Mouse (Mus musculus): ENCODE data around the gene Cmpk1. TPM values are rescaled to one million over a fixed set of nuclear protein-coding genes. Genes with fewer than 3 reads are reported as not detected.

The Cmpk1 gene
- 218 and 229 TPM in 2 replicates for polyA plus RNA-seq (2015; fragmentation: Nextera tagmentation; extraction: Ambion mirVana)

GRCm38 (mm10) chr4:114986591-114987432 lies at the start of gene Cmpk1:
TSS of gene Cmpk1 (minus strand) at chr4:114987241.
- Histone ChIP-seq H3K27me3 (ENCODE audit: control insufficient read depth, insufficient read depth, low read depth, low read length) (no peaks in the 10 kb centered on the region), H3K9ac (ENCODE audit: low read depth, low read length) (peak within 1 kb of the TSS; percentile 98), H3K27ac (ENCODE audit: low read length) (peak within 1 kb of the TSS; percentile 100), H3K4me3 (ENCODE audit: low read depth, low read length) (peak within 1 kb of the TSS; percentile 87), H3K4me2 (ENCODE audit: low read length) (peak within 1 kb of the TSS; percentile 88), H3K9me3 (replicated peaks; ENCODE audit: control insufficient read depth, low read length, poor library complexity, severe bottlenecking) (no peaks in the 10 kb centered on the region), H3K36me3 (ENCODE audit: control insufficient read depth, insufficient read depth, low read length) (no peaks in the 10 kb centered on the region), H3K4me1 (ENCODE audit: control insufficient read depth, insufficient read depth, low read length) (peaks cover 24% of the 10 kb centered on the region)
- ATAC-seq = peak; percentile 97
- WGBS = under 1% methylated on average over 65 of the region's 93 CpGs

GRCm38 (mm10) chr4:115035043-115035442 lies 48.0 kb upstream of the Cmpk1 start:
- no peak for ATAC-seq
- H3K27ac ChIP-seq (ENCODE audit: low read length) = no peak overlapping the region
- H3K9me3 ChIP-seq (replicated peaks; ENCODE audit: control insufficient read depth, low read length, poor library complexity, severe bottlenecking) = no peaks in the 10 kb centered on the region
- no peak overlapping the region for H3K9ac ChIP-seq (ENCODE audit: low read depth, low read length)
- WGBS = 74% methylated on average over 6 of the region's 6 CpGs
- no peaks in the 10 kb centered on the region for H3K4me1 ChIP-seq (ENCODE audit: control insufficient read depth, insufficient read depth, low read length)
- no peaks in the 10 kb centered on the region for H3K36me3 ChIP-seq (ENCODE audit: control insufficient read depth, insufficient read depth, low read length)
- no peak overlapping the region for H3K4me3 ChIP-seq (ENCODE audit: low read depth, low read length)
- H3K27me3 ChIP-seq (ENCODE audit: control insufficient read depth, insufficient read depth, low read depth, low read length) = no peaks in the 10 kb centered on the region
- H3K4me2 ChIP-seq (ENCODE audit: low read length) = no peak overlapping the region

- Histone ChIP-seq H3K4me1 (ENCODE audit: control insufficient read depth, insufficient read depth, low read length) (no peaks in the 10 kb centered on the region), H3K27ac (ENCODE audit: low read length) (no peak overlapping the region), H3K4me2 (ENCODE audit: low read length) (no peak overlapping the region), H3K9ac (ENCODE audit: low read depth, low read length) (no peak overlapping the region), H3K9me3 (replicated peaks; ENCODE audit: control insufficient read depth, low read length, poor library complexity, severe bottlenecking) (no peaks in the 10 kb centered on the region), H3K4me3 (ENCODE audit: low read depth, low read length) (no peak overlapping the region), H3K36me3 (ENCODE audit: control insufficient read depth, insufficient read depth, low read length) (no peaks in the 10 kb centered on the region), H3K27me3 (ENCODE audit: control insufficient read depth, insufficient read depth, low read depth, low read length) (no peaks in the 10 kb centered on the region)
- no peak for ATAC-seq
- 92% methylated on average over 3 of the region's 3 CpGs for WGBS
These were observed 33.0 kb upstream of the Cmpk1 start for GRCm38 (mm10) chr4:115019997-115020396.

GRCm38 (mm10) chr4:115014276-115014675 lies 27.2 kb upstream of the Cmpk1 start:
- WGBS = 94% methylated on average over 3 of the region's 3 CpGs

GRCm38 (mm10) chr4:115000429-115000795 lies 13.4 kb upstream of the Cmpk1 start:
- peak overlapping the region; percentile 59 for H3K9ac ChIP-seq (ENCODE audit: low read depth, low read length)
- H3K27ac ChIP-seq (ENCODE audit: low read length) = no peak overlapping the region
- no peaks in the 10 kb centered on the region for H3K27me3 ChIP-seq (ENCODE audit: control insufficient read depth, insufficient read depth, low read depth, low read length)
- WGBS = 2% methylated on average over 8 of the region's 8 CpGs
- peaks cover 5% of the 10 kb centered on the region; the same call in 1 of the 2 replicates for H3K4me1 ChIP-seq (ENCODE audit: control insufficient read depth, insufficient read depth, low read length)
- peak overlapping the region; percentile 59 for H3K4me3 ChIP-seq (ENCODE audit: low read depth, low read length)
- no peaks in the 10 kb centered on the region for H3K9me3 ChIP-seq (replicated peaks; ENCODE audit: control insufficient read depth, low read length, poor library complexity, severe bottlenecking)
- H3K36me3 ChIP-seq (ENCODE audit: control insufficient read depth, insufficient read depth, low read length) = no peaks in the 10 kb centered on the region
- H3K4me2 ChIP-seq (ENCODE audit: low read length) = peak overlapping the region; percentile 85
- peak; percentile 39; the same call in 1 of the 2 replicates for ATAC-seq

More at GRCm38 (mm10) chr4:115014276-115014675, 27.2 kb upstream of the Cmpk1 start:
- no peak overlapping the region for H3K4me3 ChIP-seq (ENCODE audit: low read depth, low read length)
- no peaks in the 10 kb centered on the region for H3K36me3 ChIP-seq (ENCODE audit: control insufficient read depth, insufficient read depth, low read length)
- no peaks in the 10 kb centered on the region for H3K4me1 ChIP-seq (ENCODE audit: control insufficient read depth, insufficient read depth, low read length)
- H3K4me2 ChIP-seq (ENCODE audit: low read length) = no peak overlapping the region
- no peak overlapping the region for H3K27ac ChIP-seq (ENCODE audit: low read length)
- H3K9me3 ChIP-seq (replicated peaks; ENCODE audit: control insufficient read depth, low read length, poor library complexity, severe bottlenecking) = no peaks in the 10 kb centered on the region
- no peak for ATAC-seq
- no peaks in the 10 kb centered on the region for H3K27me3 ChIP-seq (ENCODE audit: control insufficient read depth, insufficient read depth, low read depth, low read length)
- no peak overlapping the region for H3K9ac ChIP-seq (ENCODE audit: low read depth, low read length)

- Histone ChIP-seq H3K4me1 (ENCODE audit: control insufficient read depth, insufficient read depth, low read length) (peaks cover 5% of the 10 kb centered on the region; the same call in 1 of the 2 replicates), H3K27ac (ENCODE audit: low read length) (peak within 1 kb of the TSS; percentile 82), H3K4me2 (ENCODE audit: low read length) (peak within 1 kb of the TSS; percentile 85), H3K4me3 (ENCODE audit: low read depth, low read length) (peak within 1 kb of the TSS; percentile 59), H3K36me3 (ENCODE audit: control insufficient read depth, insufficient read depth, low read length) (no peaks in the 10 kb centered on the region), H3K9me3 (replicated peaks; ENCODE audit: control insufficient read depth, low read length, poor library complexity, severe bottlenecking) (no peaks in the 10 kb centered on the region), H3K9ac (ENCODE audit: low read depth, low read length) (peak within 1 kb of the TSS; percentile 74), H3K27me3 (ENCODE audit: control insufficient read depth, insufficient read depth, low read depth, low read length) (no peaks in the 10 kb centered on the region)
- WGBS = under 1% methylated on average over 52 of the region's 52 CpGs
- ATAC-seq = peak; percentile 100
These were observed 12.9 kb upstream of the Cmpk1 start, which contains the start of gene Stil for GRCm38 (mm10) chr4:114999773-115000428. TSS of gene Stil (plus strand) at chr4:115000159.

- WGBS = 8% methylated on average over 9 of the region's 9 CpGs
- ATAC-seq = no peak
- no peaks in the 10 kb centered on the region for H3K27me3 ChIP-seq (ENCODE audit: control insufficient read depth, insufficient read depth, low read depth, low read length)
- H3K9ac ChIP-seq (ENCODE audit: low read depth, low read length) = peak overlapping the region; percentile 74
- H3K36me3 ChIP-seq (ENCODE audit: control insufficient read depth, insufficient read depth, low read length) = no peaks in the 10 kb centered on the region
- H3K4me1 ChIP-seq (ENCODE audit: control insufficient read depth, insufficient read depth, low read length) = peaks cover 5% of the 10 kb centered on the region; the same call in 1 of the 2 replicates
- peak overlapping the region; percentile 54 for H3K4me2 ChIP-seq (ENCODE audit: low read length)
- peak overlapping the region; percentile 82 for H3K27ac ChIP-seq (ENCODE audit: low read length)
- H3K9me3 ChIP-seq (replicated peaks; ENCODE audit: control insufficient read depth, low read length, poor library complexity, severe bottlenecking) = no peaks in the 10 kb centered on the region
- H3K4me3 ChIP-seq (ENCODE audit: low read depth, low read length) = peak overlapping the region; percentile 59
These were observed 12.4 kb upstream of the Cmpk1 start for GRCm38 (mm10) chr4:114999445-114999772.

GRCm38 (mm10) chr4:114997051-114997450 lies 10.0 kb upstream of the Cmpk1 start:
- ATAC-seq = no peak
- H3K9me3 ChIP-seq (replicated peaks; ENCODE audit: control insufficient read depth, low read length, poor library complexity, severe bottlenecking) = no peaks in the 10 kb centered on the region
- H3K36me3 ChIP-seq (ENCODE audit: control insufficient read depth, insufficient read depth, low read length) = no peaks in the 10 kb centered on the region
- H3K4me3 ChIP-seq (ENCODE audit: low read depth, low read length) = no peak overlapping the region
- no peak overlapping the region for H3K27ac ChIP-seq (ENCODE audit: low read length)
- H3K9ac ChIP-seq (ENCODE audit: low read depth, low read length) = no peak overlapping the region
- H3K27me3 ChIP-seq (ENCODE audit: control insufficient read depth, insufficient read depth, low read depth, low read length) = peaks cover 4% of the 10 kb centered on the region; the same call in 1 of the 2 replicates
- no peak overlapping the region for H3K4me2 ChIP-seq (ENCODE audit: low read length)
- H3K4me1 ChIP-seq (ENCODE audit: control insufficient read depth, insufficient read depth, low read length) = peaks cover 5% of the 10 kb centered on the region; the same call in 1 of the 2 replicates
- WGBS = 47% methylated on average over 3 of the region's 3 CpGs

- Histone ChIP-seq H3K9me3 (replicated peaks; ENCODE audit: control insufficient read depth, low read length, poor library complexity, severe bottlenecking) (no peaks in the 10 kb centered on the region), H3K9ac (ENCODE audit: low read depth, low read length) (no peak overlapping the region), H3K4me3 (ENCODE audit: low read depth, low read length) (no peak overlapping the region), H3K36me3 (ENCODE audit: control insufficient read depth, insufficient read depth, low read length) (no peaks in the 10 kb centered on the region), H3K27ac (ENCODE audit: low read length) (no peak overlapping the region), H3K27me3 (ENCODE audit: control insufficient read depth, insufficient read depth, low read depth, low read length) (peaks cover 4% of the 10 kb centered on the region; the same call in 1 of the 2 replicates), H3K4me2 (ENCODE audit: low read length) (no peak overlapping the region), H3K4me1 (ENCODE audit: control insufficient read depth, insufficient read depth, low read length) (no peaks in the 10 kb centered on the region)
- 85% methylated on average over 3 of the region's 3 CpGs for WGBS
- no peak for ATAC-seq
These were observed 7.2 kb upstream of the Cmpk1 start for GRCm38 (mm10) chr4:114994218-114994617.

All from midbrain, embryonic 16.5 days (tissue).